Mouse (Mus musculus): ENCODE results near the gene Gm17349.

- TF ChIP-seq CTCF (IDR thresholded peaks at IDR 0.05; ENCODE audit: extremely low read depth, insufficient read length, insufficient replicate concordance, low read depth, low read length) (no peak), POLR2A (IDR thresholded peaks at IDR 0.05; ENCODE audit: low read depth, low read length) (no peak)
Observed at GRCm38 (mm10) chr15:99677089-99677488, 28.2 kb downstream of the Gm17349 start.

All from small intestine, adult 2 months (tissue).